Mouse (Mus musculus): ENCODE data around the gene Acmsd.

DNA sequence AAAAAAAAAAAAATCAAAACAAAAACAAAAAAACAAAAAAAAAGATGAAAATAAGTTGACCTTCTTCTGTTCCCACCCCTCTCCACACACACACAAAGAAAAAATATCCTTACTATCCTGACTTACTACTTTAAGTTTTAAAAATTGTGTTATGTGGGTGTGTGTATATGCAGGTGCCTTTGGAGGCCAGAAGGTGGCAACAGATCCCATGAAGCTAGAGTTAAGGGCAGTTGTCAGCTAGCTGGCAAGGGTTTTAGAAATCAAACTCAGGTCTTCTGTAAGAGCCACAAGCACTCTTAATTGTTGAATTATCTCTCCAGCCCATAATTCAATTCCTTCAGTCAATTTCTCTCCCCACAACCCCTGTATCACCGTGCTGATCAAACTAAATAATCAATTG, 27.0 kb upstream of the Acmsd start:
- TF ChIP-seq CTCF (IDR thresholded peaks at IDR 0.05; ENCODE audit: control insufficient read depth, insufficient read depth, insufficient replicate concordance, low read depth, low read length) (no peak), POLR2A (IDR thresholded peaks at IDR 0.05; ENCODE audit: control insufficient read depth, low read depth, low read length) (no peak)

All from testis, adult 2 months (tissue).